Mouse (Mus musculus) MEL (cell line): ENCODE results near the gene Speer4b. TPM values are rescaled to one million over a fixed set of nuclear protein-coding genes. Genes with fewer than 3 reads are reported as not detected.

ENCODE experiments used
- DNase-seq: peaks from one replicate; pipeline ENCODE4 v3.0.0; 2011; ENCODE audit warnings: low read depth, low spot score
- H3K27ac ChIP-seq: 2 replicates; pipeline ENCODE4 v1.5.1; 2012; ENCODE audit warnings: low read depth, mild to moderate bottlenecking, control low read depth, low read length, moderate library complexity; ENCODE audit not compliant: control insufficient read depth
- H3K27me3 ChIP-seq, 2 experiments: fragments of 150-350 bp in 1 of 2; sonication (generic) in 1 of 2; 2 replicates each; pipeline ENCODE4 v1.6.1; 2012; ENCODE audit warnings: low read length in 2 of 2, mild to moderate bottlenecking in 2 of 2, improper control_type of control experiment in 1 of 2, moderate library complexity in 1 of 2; ENCODE audit not compliant: insufficient read depth in 2 of 2, control insufficient read depth in 1 of 2
- H3K36me3 ChIP-seq, 2 experiments: 2 replicates each; pipeline ENCODE4 v1.6.1; 2012 to 2014; ENCODE audit warnings: low read length in 2 of 2, improper control_type of control experiment in 1 of 2, inconsistent platforms in 1 of 2, mild to moderate bottlenecking in 1 of 2; ENCODE audit not compliant: insufficient read depth in 2 of 2, control insufficient read depth in 1 of 2
- H3K4me1 ChIP-seq, 2 experiments: fragments of 150-350 bp in 1 of 2; sonication (generic) in 1 of 2; 2 replicates each; pipeline ENCODE4 v1.6.1; 2012; ENCODE audit warnings: low read length in 2 of 2, improper control_type of control experiment in 1 of 2, mild to moderate bottlenecking in 1 of 2; ENCODE audit not compliant: insufficient read depth in 2 of 2, control insufficient read depth in 1 of 2
- H3K4me3 ChIP-seq, 2 experiments: fragments of 150-350 bp in 1 of 2; sonication (generic) in 1 of 2; 2 replicates each; pipeline ENCODE4 v1.5.1; 2012; ENCODE audit warnings: low read depth in 2 of 2, low read length in 2 of 2, mild to moderate bottlenecking in 2 of 2, moderate library complexity in 2 of 2, control low read depth in 1 of 2, improper control_type of control experiment in 1 of 2; ENCODE audit not compliant: control insufficient read depth in 1 of 2, insufficient read depth in 1 of 2
- H3K79me2 ChIP-seq: 2 replicates; pipeline ENCODE4 v1.6.1; 2012; ENCODE audit warnings: mild to moderate bottlenecking, low read length, moderate library complexity; ENCODE audit not compliant: control insufficient read depth, poor library complexity, insufficient read depth
- H3K9ac ChIP-seq: 2 replicates; pipeline ENCODE4 v1.6.1; 2012; ENCODE audit warnings: low read depth, mild to moderate bottlenecking, control low read depth, low read length, moderate library complexity; ENCODE audit not compliant: control insufficient read depth, poor library complexity, severe bottlenecking
- H3K9me3 ChIP-seq: fragments of 150-350 bp; sonication (generic); replicated peaks from 2 replicates; pipeline ENCODE4 v1.6.1; 2012; ENCODE audit warnings: mild to moderate bottlenecking, low read length, improper control_type of control experiment, moderate library complexity; ENCODE audit not compliant: insufficient read depth
- BHLHE40 ChIP-seq: IDR thresholded peaks from 2 replicates; pipeline ENCODE4 v1.6.1; 2012; ENCODE audit warnings: low read depth, mild to moderate bottlenecking, inconsistent platforms, low read length, improper control_type of control experiment, borderline replicate concordance
- CHD1 ChIP-seq: IDR thresholded peaks from 2 replicates; pipeline ENCODE4 v1.6.1; 2012; ENCODE audit warnings: low read depth, mild to moderate bottlenecking, inconsistent platforms, low read length, improper control_type of control experiment
- CHD2 ChIP-seq: IDR thresholded peaks from 2 replicates; pipeline ENCODE4 v1.6.1; 2011; ENCODE audit warnings: low read length, improper control_type of control experiment
- CTCF ChIP-seq, 3 experiments: IDR thresholded peaks in 2 of 3; conservative IDR thresholded peaks in 1 of 3; 2 replicates each; pipeline ENCODE4 v1.5.1; 2011 to 2012; ENCODE audit warnings: low read length in 3 of 3, low read depth in 2 of 3, mild to moderate bottlenecking in 2 of 3, improper control_type of control experiment in 1 of 3, inconsistent platforms in 1 of 3, mixed read lengths in 1 of 3, moderate library complexity in 1 of 3; ENCODE audit not compliant: control insufficient read depth in 1 of 3, insufficient read depth in 1 of 3, poor library complexity in 1 of 3, severe bottlenecking in 1 of 3
- E2F4 ChIP-seq: IDR thresholded peaks from 2 replicates; pipeline ENCODE4 v1.6.1; 2011; ENCODE audit warnings: low read depth, low read length, improper control_type of control experiment, borderline replicate concordance
- ELF1 ChIP-seq: IDR thresholded peaks from 2 replicates; pipeline ENCODE4 v1.6.1; 2014; ENCODE audit warnings: low read depth, mild to moderate bottlenecking, inconsistent platforms, low read length, improper control_type of control experiment, moderate library complexity
- EP300 ChIP-seq, 2 experiments: IDR thresholded peaks; 2 replicates each; pipeline ENCODE4 v1.6.1; 2011; ENCODE audit warnings: improper control_type of control experiment in 2 of 2, low read length in 2 of 2, low read depth in 1 of 2, mild to moderate bottlenecking in 1 of 2
- ETS1 ChIP-seq: IDR thresholded peaks from 2 replicates; pipeline ENCODE4 v1.6.1; 2012; ENCODE audit warnings: low read depth, mild to moderate bottlenecking, inconsistent platforms, low read length, improper control_type of control experiment, moderate library complexity
- GABPA ChIP-seq: IDR thresholded peaks from 2 replicates; pipeline ENCODE4 v1.6.1; 2012; ENCODE audit warnings: low read depth, mild to moderate bottlenecking, inconsistent platforms, low read length, improper control_type of control experiment, moderate library complexity
- GATA1 ChIP-seq: IDR thresholded peaks from 2 replicates; pipeline ENCODE4 v1.6.1; 2011; ENCODE audit warnings: low read depth, low read length, improper control_type of control experiment
- HCFC1 ChIP-seq: IDR thresholded peaks from 2 replicates; pipeline ENCODE4 v1.6.1; 2012; ENCODE audit warnings: low read depth, mild to moderate bottlenecking, inconsistent platforms, low read length, improper control_type of control experiment, moderate library complexity
- MAX ChIP-seq: IDR thresholded peaks from 2 replicates; pipeline ENCODE4 v1.6.1; 2011; ENCODE audit warnings: low read length, improper control_type of control experiment
- MAZ ChIP-seq: IDR thresholded peaks from 2 replicates; pipeline ENCODE4 v1.6.1; 2012; ENCODE audit warnings: low read depth, mild to moderate bottlenecking, inconsistent platforms, low read length, improper control_type of control experiment
- MXI1 ChIP-seq: IDR thresholded peaks from 2 replicates; pipeline ENCODE4 v1.6.1; 2011; ENCODE audit warnings: mild to moderate bottlenecking, low read depth, low read length, improper control_type of control experiment
- MYB ChIP-seq: IDR thresholded peaks from 2 replicates; pipeline ENCODE4 v1.6.1; 2011; ENCODE audit warnings: mild to moderate bottlenecking, low read depth, low read length, improper control_type of control experiment
- MYC ChIP-seq: IDR thresholded peaks from 2 replicates; pipeline ENCODE4 v1.6.1; 2011; ENCODE audit warnings: low read depth, mild to moderate bottlenecking, low read length, improper control_type of control experiment, moderate library complexity
- POLR2AphosphoS2 ChIP-seq: IDR thresholded peaks from 2 replicates; pipeline ENCODE4 v1.6.1; 2011; ENCODE audit warnings: low read length, improper control_type of control experiment
- POLR2AphosphoS5 ChIP-seq: IDR thresholded peaks from 2 replicates; pipeline ENCODE4 v1.6.1; 2012; ENCODE audit warnings: low read depth, borderline replicate concordance, mild to moderate bottlenecking, inconsistent platforms, low read length, moderate library complexity, mixed read lengths
- RAD21 ChIP-seq: IDR thresholded peaks from 2 replicates; pipeline ENCODE4 v1.6.1; 2011; ENCODE audit warnings: mild to moderate bottlenecking, low read depth, low read length, improper control_type of control experiment
- SIN3A ChIP-seq: IDR thresholded peaks from 2 replicates; pipeline ENCODE4 v1.6.1; 2012; ENCODE audit warnings: low read length, improper control_type of control experiment, inconsistent platforms
- SMC3 ChIP-seq: IDR thresholded peaks from 2 replicates; pipeline ENCODE4 v1.6.1; 2011; ENCODE audit warnings: low read depth, low read length, improper control_type of control experiment
- TAL1 ChIP-seq: IDR thresholded peaks from 2 replicates; pipeline ENCODE4 v1.6.1; 2012; ENCODE audit warnings: mild to moderate bottlenecking, inconsistent platforms, low read length, moderate library complexity, mixed read lengths
- USF2 ChIP-seq, 2 experiments: IDR thresholded peaks; 2 replicates each; pipeline ENCODE4 v1.6.1; 2011 to 2012; ENCODE audit warnings: improper control_type of control experiment in 2 of 2, low read length in 2 of 2, borderline replicate concordance in 1 of 2, inconsistent platforms in 1 of 2, low read depth in 1 of 2, mild to moderate bottlenecking in 1 of 2; ENCODE audit not compliant: insufficient read depth in 1 of 2
- ZKSCAN1 ChIP-seq: IDR thresholded peaks from 2 replicates; pipeline ENCODE4 v1.6.1; 2012; ENCODE audit warnings: low read depth, mild to moderate bottlenecking, inconsistent platforms, low read length, improper control_type of control experiment, moderate library complexity
- ZMIZ1 ChIP-seq: IDR thresholded peaks from 2 replicates; pipeline ENCODE4 v1.6.1; 2012; ENCODE audit warnings: low read depth, mild to moderate bottlenecking, inconsistent platforms, low read length, improper control_type of control experiment, moderate library complexity
- ZNF384 ChIP-seq: IDR thresholded peaks from 2 replicates; pipeline ENCODE4 v1.6.1; 2012; ENCODE audit warnings: low read depth, mild to moderate bottlenecking, inconsistent platforms, low read length, improper control_type of control experiment
- polyA plus RNA-seq, 2 experiments: library from polyadenylated mRNA; stranded (reverse) in 1 of 2; unstranded in 1 of 2; fragments of >175 nt in 1 of 2; fragments of >200 nt in 1 of 2; gene quantifications; 2 replicates each; pipeline versions ENCODE4 v1.2.1 to v1.2.4; 2012; ENCODE audit warnings: low replicate concordance in 2 of 2, low read depth in 1 of 2; ENCODE audit not compliant: insufficient read length in 2 of 2, insufficient read depth in 1 of 2, missing spikeins in 1 of 2
- total RNA-seq: library from RNA; depleted of rRNA; stranded (reverse); fragments of 300-350 nt; gene quantifications from 2 replicates; pipeline ENCODE4 v1.2.3, GENCODE M21; 2012

The Speer4b gene
- total and polyA plus RNA-seq, 3 experiments = not detected

DNA sequence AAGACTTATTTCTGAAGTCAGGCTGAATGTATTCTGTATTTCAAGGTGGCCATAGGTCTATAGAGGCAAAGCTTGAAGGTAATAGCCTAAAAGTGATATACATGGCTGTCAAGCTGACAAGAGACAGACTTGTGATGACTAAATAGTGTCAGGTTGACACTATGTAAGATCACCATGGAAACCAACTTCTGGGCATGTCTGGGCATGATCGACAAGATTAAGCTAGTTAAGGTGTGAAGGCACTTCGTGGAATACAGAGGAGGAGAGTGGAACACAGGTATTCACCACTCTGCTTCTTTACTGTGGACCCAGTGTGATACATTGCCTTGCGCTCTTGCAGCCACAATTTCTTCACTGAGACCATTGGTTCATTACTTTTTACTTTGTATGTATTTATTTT is 46.9 kb downstream of the Speer4b start:
- H3K36me3 ChIP-seq = no peaks in the 10 kb centered on the region
- H3K27ac ChIP-seq = no peak overlapping the region
- H3K4me3 ChIP-seq = no peak overlapping the region
- H3K27me3 ChIP-seq = no peaks in the 10 kb centered on the region
- DNase-seq = no peak
- H3K4me1 ChIP-seq = no peaks in the 10 kb centered on the region
- H3K9ac ChIP-seq = no peak overlapping the region
- H3K79me2 ChIP-seq = no peaks in the 10 kb centered on the region
- no peaks in the 10 kb centered on the region for H3K9me3 ChIP-seq
- TF ChIP-seq MYB = no peak
- TF ChIP-seq SIN3A = no peak
- TF ChIP-seq ZMIZ1 = no peak
- no peak for TF ChIP-seq ZNF384
- TF ChIP-seq MXI1 = no peak
- no peak for TF ChIP-seq ZKSCAN1
- TF ChIP-seq ELF1 = no peak
- TF ChIP-seq MAX = no peak
- no peak for TF ChIP-seq EP300 (IDR thresholded peaks at IDR 0.05; ENCODE audit: low read depth in 1 of 2, low read length in 2 of 2)
- TF ChIP-seq CTCF (IDR thresholded peaks at IDR 0.05 in 2 of 3, conservative IDR thresholded peaks at IDR 0.05 in 1 of 3; ENCODE audit: control insufficient read depth in 1 of 3, insufficient read depth in 1 of 3, low read depth in 2 of 3, low read length in 3 of 3, poor library complexity in 1 of 3, severe bottlenecking in 1 of 3) = no peak
- TF ChIP-seq USF2 (IDR thresholded peaks at IDR 0.05; ENCODE audit: borderline replicate concordance in 1 of 2, insufficient read depth in 1 of 2, low read depth in 1 of 2, low read length in 2 of 2) = no peak
- no peak for TF ChIP-seq ETS1
- no peak for TF ChIP-seq HCFC1
- TF ChIP-seq POLR2AphosphoS2 = no peak
- no peak for TF ChIP-seq GATA1
- no peak for TF ChIP-seq GABPA
- no peak for TF ChIP-seq E2F4
- no peak for TF ChIP-seq POLR2AphosphoS5

DNA sequence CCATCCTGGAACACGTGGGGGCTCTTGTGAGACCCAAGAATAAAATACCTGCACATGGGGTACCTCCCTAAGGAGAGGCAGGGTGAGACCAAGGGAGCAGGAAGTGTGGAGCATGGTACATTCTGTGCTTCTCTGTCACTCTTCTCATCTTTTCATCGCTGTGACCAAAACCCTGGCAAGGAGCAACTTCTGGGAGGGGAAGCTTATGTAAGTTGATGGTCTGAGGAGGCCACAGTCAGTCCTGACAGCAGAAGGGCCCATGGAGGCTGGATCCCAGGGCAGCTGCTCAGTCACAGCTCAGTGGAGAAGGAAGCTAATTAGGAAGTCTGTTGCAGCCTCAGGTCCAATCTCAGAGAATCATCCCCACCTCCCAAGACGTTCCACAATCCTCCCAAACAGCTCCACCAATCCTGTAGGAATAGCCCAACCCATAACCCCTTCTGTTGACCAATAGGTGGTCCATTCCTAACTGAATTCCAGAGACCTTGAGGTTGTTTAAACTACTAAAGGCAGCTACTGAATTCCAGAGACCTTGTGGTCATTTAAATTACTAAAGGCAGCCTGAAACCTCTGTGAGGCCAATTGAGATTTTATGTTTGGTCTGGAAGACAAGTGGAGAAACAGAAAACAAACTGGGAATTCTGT is 47.9 kb downstream of the Speer4b start:
- Histone ChIP-seq H3K27me3 (no peaks in the 10 kb centered on the region), H3K9me3 (no peaks in the 10 kb centered on the region), H3K4me3 (no peak overlapping the region), H3K27ac (no peak overlapping the region), H3K79me2 (no peaks in the 10 kb centered on the region), H3K9ac (no peak overlapping the region), H3K4me1 (no peaks in the 10 kb centered on the region), H3K36me3 (no peaks in the 10 kb centered on the region)
- TF ChIP-seq ZKSCAN1 = no peak
- no peak for TF ChIP-seq CHD2
- no peak for TF ChIP-seq E2F4
- no peak for TF ChIP-seq POLR2AphosphoS2
- no peak for TF ChIP-seq TAL1
- no peak for TF ChIP-seq MAZ
- TF ChIP-seq CHD1 = no peak
- TF ChIP-seq BHLHE40 = no peak
- no peak for TF ChIP-seq SMC3
- no peak for TF ChIP-seq GATA1
- no peak for TF ChIP-seq RAD21
- no peak for TF ChIP-seq MYC
- DNase-seq = no peak
